Mouse (Mus musculus) heart, postnatal 0 days (tissue): ENCODE measurements at regions not wholly inside any gene's neighbourhood (a gene's known extent, or its start where the extent isn't known, plus 50 kb on each side); places are given as distances from the start of the nearest gene placed in this dataset.
A peak's percentile ranks its signal among the peaks of the same experiment; 100 is the strongest.

Experiments used
- ATAC-seq: fragments of 200-750 bp; cut with Nextera tagmentation; 2 replicates; pipeline ENCODE4 v1.8.0; 2017; ENCODE audit warnings: low read depth, moderate number of reproducible peaks, moderate library complexity; ENCODE audit not compliant: insufficient read depth
- DNase-seq: peaks from one replicate; pipeline ENCODE4 v3.0.0-alpha.2; 2016; ENCODE audit warnings: low spot score
- H3K27ac ChIP-seq: fragments of 300-500 bp; sonication (generic); 2 replicates; pipeline ENCODE4 v1.5.1; 2014; ENCODE audit warnings: low read depth, mild to moderate bottlenecking
- H3K27me3 ChIP-seq: fragments of 300-500 bp; sonication (generic); 2 replicates; pipeline ENCODE4 v1.6.1; 2014; ENCODE audit warnings: low read length, mixed read lengths; ENCODE audit not compliant: control insufficient read depth, insufficient read depth
- H3K36me3 ChIP-seq: fragments of 300-500 bp; sonication (generic); replicated peaks from 2 replicates; pipeline ENCODE4 v1.6.1; 2014; ENCODE audit warnings: low read length, mixed read lengths; ENCODE audit not compliant: control insufficient read depth, insufficient read depth
- H3K4me1 ChIP-seq: fragments of 300-500 bp; sonication (generic); 2 replicates; pipeline ENCODE4 v1.6.1; 2014; ENCODE audit warnings: antibody characterized with exemption; ENCODE audit not compliant: control insufficient read depth, insufficient read depth
- H3K4me2 ChIP-seq: fragments of 300-500 bp; sonication (generic); 2 replicates; pipeline ENCODE4 v1.6.1; 2014; ENCODE audit warnings: low read depth, mild to moderate bottlenecking, low read length, moderate library complexity
- H3K4me3 ChIP-seq: fragments of 300-500 bp; sonication (generic); 2 replicates; pipeline ENCODE4 v1.5.1; 2014; ENCODE audit warnings: low read depth, low read length
- H3K9ac ChIP-seq: fragments of 300-500 bp; sonication (generic); replicated peaks from 2 replicates; pipeline ENCODE4 v1.6.1; 2014; ENCODE audit warnings: low read depth, low read length, mixed read lengths
- H3K9me3 ChIP-seq: fragments of 300-500 bp; sonication (generic); replicated peaks from 2 replicates; pipeline ENCODE4 v1.6.1; 2016; ENCODE audit warnings: low read length; ENCODE audit not compliant: control insufficient read depth
- CTCF ChIP-seq: IDR thresholded peaks from 2 replicates; pipeline ENCODE4 v1.5.1; 2016; ENCODE audit warnings: antibody characterized with exemption, control low read depth, low read depth
- EP300 ChIP-seq: IDR thresholded peaks from 2 replicates; pipeline ENCODE4 v1.6.1; 2016; ENCODE audit warnings: antibody characterized with exemption, low read depth
- WGBS: fragments of 180-500 bp; shearing (Covaris S2); extraction: QIAGEN DNeasy Blood & Tissue Kit; methylation state at CpG from one replicate; pipeline ENCODE4 v1.1.7; 2014; 5-methylcytosine and 5-hydroxymethylcytosine counted together

GRCm38 (mm10) chr5:119188476-119188875, 482.0 kb upstream of the Tbx3 start:
- no peak for DNase-seq
- 52% methylated on average over 6 of the region's 6 CpGs for WGBS
- ATAC-seq, result no peak
- Histone ChIP-seq H3K36me3 (no peaks in the 10 kb centered on the region), H3K9ac (no peak overlapping the region), H3K4me2 (no peak overlapping the region), H3K9me3 (no peaks in the 10 kb centered on the region), H3K4me3 (no peak overlapping the region), H3K27me3 (no peaks in the 10 kb centered on the region), H3K4me1 (no peaks in the 10 kb centered on the region), H3K27ac (no peak overlapping the region)
- no peak for TF ChIP-seq CTCF
- no peak for TF ChIP-seq EP300

GRCm38 (mm10) chr5:119193699-119194681, 476.5 kb upstream of the Tbx3 start:
- Histone ChIP-seq H3K36me3 (no peaks in the 10 kb centered on the region), H3K4me1 (no peaks in the 10 kb centered on the region), H3K4me2 (no peak overlapping the region), H3K27me3 (no peaks in the 10 kb centered on the region), H3K4me3 (no peak overlapping the region), H3K9me3 (no peaks in the 10 kb centered on the region), H3K27ac (no peak overlapping the region), H3K9ac (no peak overlapping the region)
- DNase-seq (peak; percentile 18), ATAC-seq (no peak)
- no peak for TF ChIP-seq CTCF
- no peak for TF ChIP-seq EP300
- WGBS, result 55% methylated on average over 20 of the region's 21 CpGs

GRCm38 (mm10) chr5:119199906-119200305, 470.6 kb upstream of the Tbx3 start:
- Histone ChIP-seq H3K9ac (no peak overlapping the region), H3K4me1 (no peaks in the 10 kb centered on the region), H3K36me3 (no peaks in the 10 kb centered on the region), H3K9me3 (no peaks in the 10 kb centered on the region), H3K27ac (no peak overlapping the region), H3K4me2 (no peak overlapping the region), H3K27me3 (no peaks in the 10 kb centered on the region), H3K4me3 (no peak overlapping the region)
- TF ChIP-seq CTCF (no peak), EP300 (no peak)
- no peak for ATAC-seq
- 47% methylated on average over 9 of the region's 9 CpGs for WGBS
- DNase-seq, result no peak

GRCm38 (mm10) chr5:119201251-119201650, 469.2 kb upstream of the Tbx3 start:
- TF ChIP-seq CTCF (no peak), EP300 (no peak)
- H3K9me3 ChIP-seq, result no peaks in the 10 kb centered on the region
- H3K9ac ChIP-seq, result no peak overlapping the region
- no peak overlapping the region for H3K4me3 ChIP-seq
- DNase-seq, result no peak
- H3K27ac ChIP-seq, result no peak overlapping the region
- H3K4me1 ChIP-seq, result no peaks in the 10 kb centered on the region
- WGBS, result 62% methylated on average over 8 of the region's 8 CpGs
- no peaks in the 10 kb centered on the region for H3K36me3 ChIP-seq
- H3K4me2 ChIP-seq, result no peak overlapping the region
- ATAC-seq, result no peak
- no peaks in the 10 kb centered on the region for H3K27me3 ChIP-seq

DNA sequence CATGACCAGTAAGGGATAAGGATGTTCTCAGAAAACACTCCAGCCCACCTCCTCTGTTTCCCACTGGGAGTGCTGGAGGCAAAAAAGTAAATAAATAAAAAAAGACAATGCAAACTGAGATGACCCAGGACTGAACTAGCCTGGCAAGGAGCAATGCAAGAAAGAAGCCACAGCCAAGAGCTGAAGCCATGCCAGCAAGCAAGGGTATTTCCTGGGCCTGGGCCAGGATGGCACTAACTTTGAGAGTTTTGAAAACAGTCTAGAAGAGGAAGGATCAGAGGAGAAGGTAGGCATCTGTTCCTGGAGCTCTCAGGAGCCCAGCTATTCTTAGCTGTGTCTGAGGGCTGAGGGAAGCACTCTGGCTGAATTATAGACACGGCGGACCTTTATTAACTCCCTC, 465.7 kb upstream of the Tbx3 start:
- Histone ChIP-seq H3K4me2 (no peak overlapping the region), H3K4me1 (no peaks in the 10 kb centered on the region), H3K9me3 (no peaks in the 10 kb centered on the region), H3K36me3 (no peaks in the 10 kb centered on the region), H3K4me3 (no peak overlapping the region), H3K9ac (no peak overlapping the region), H3K27ac (no peak overlapping the region), H3K27me3 (no peaks in the 10 kb centered on the region)
- ATAC-seq, result no peak
- TF ChIP-seq CTCF (no peak), EP300 (no peak)
- 18% methylated on average over 2 of the region's 2 CpGs for WGBS
- DNase-seq, result no peak

DNA sequence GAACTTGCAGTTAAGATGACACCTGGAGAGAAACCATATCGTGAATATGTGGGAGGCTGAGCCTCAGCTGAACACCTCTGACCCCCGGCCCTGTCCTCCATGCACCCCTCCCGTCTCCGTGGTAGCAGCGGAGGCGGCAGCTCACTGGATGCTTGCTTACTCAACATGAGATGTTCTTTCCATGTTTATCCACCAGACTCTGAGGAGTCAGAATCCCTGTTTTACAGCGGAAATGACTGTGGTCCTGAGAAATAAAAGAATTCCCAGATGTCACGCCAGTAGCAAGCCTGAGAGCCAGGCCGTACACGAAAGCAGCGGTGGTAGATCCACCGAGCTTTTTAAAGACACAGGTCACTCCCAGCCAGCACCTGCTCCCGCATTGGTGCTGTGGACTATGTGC, 462.4 kb upstream of the Tbx3 start:
- H3K36me3 ChIP-seq, result no peaks in the 10 kb centered on the region

More for the DNA sequence above, 462.4 kb upstream of the Tbx3 start:
- Histone ChIP-seq H3K27me3 (no peaks in the 10 kb centered on the region), H3K4me3 (no peak overlapping the region), H3K4me1 (no peaks in the 10 kb centered on the region), H3K4me2 (no peak overlapping the region), H3K27ac (no peak overlapping the region), H3K9ac (no peak overlapping the region), H3K9me3 (peaks cover 8% of the 10 kb centered on the region)
- DNase-seq (no peak), ATAC-seq (no peak)
- WGBS, result 76% methylated on average over 13 of the region's 13 CpGs
- TF ChIP-seq EP300 (no peak), CTCF (no peak)
